Mouse (Mus musculus): Measurements from ENCODE around the gene Abcc4.

Gene Abcc4

GRCm38 (mm10) chr14:118705808-118706731 is at the start of gene Abcc4:
Gene Abcc4 (minus strand): TSS chr14:118706219.
- peak; percentile 96 for DNase-seq

GRCm38 (mm10) chr14:118751193-118751753 is 45.3 kb upstream of the Abcc4 start:
- DNase-seq = no peak

- no peak for DNase-seq
Observed at GRCm38 (mm10) chr14:118750505-118751192, 44.6 kb upstream of the Abcc4 start.

GRCm38 (mm10) chr14:118749715-118750114 is 43.7 kb upstream of the Abcc4 start:
- no peak for DNase-seq

- DNase-seq = no peak
Observed at GRCm38 (mm10) chr14:118749068-118749467, 43.0 kb upstream of the Abcc4 start.

- DNase-seq = no peak
Observed at GRCm38 (mm10) chr14:118742862-118743261, 36.8 kb upstream of the Abcc4 start.

GRCm38 (mm10) chr14:118741780-118742179 is 35.8 kb upstream of the Abcc4 start:
- peak; percentile 54 for DNase-seq

GRCm38 (mm10) chr14:118737251-118737888 is 31.4 kb upstream of the Abcc4 start:
- no peak for DNase-seq

- DNase-seq = no peak
Observed at GRCm38 (mm10) chr14:118735114-118735513, 29.1 kb upstream of the Abcc4 start.

- DNase-seq = no peak
Observed at GRCm38 (mm10) chr14:118733146-118733545, 27.1 kb upstream of the Abcc4 start.

- DNase-seq = no peak
Observed at GRCm38 (mm10) chr14:118730631-118731030, 24.6 kb upstream of the Abcc4 start.

- DNase-seq = no peak
Observed at GRCm38 (mm10) chr14:118725467-118725866, 19.4 kb upstream of the Abcc4 start.

- no peak for DNase-seq
Observed at GRCm38 (mm10) chr14:118723920-118724693, 18.1 kb upstream of the Abcc4 start.

GRCm38 (mm10) chr14:118719566-118720174 is 13.7 kb upstream of the Abcc4 start:
- DNase-seq = no peak

- DNase-seq = peak; percentile 84
Observed at GRCm38 (mm10) chr14:118718576-118718975, 12.6 kb upstream of the Abcc4 start.

- DNase-seq = peak; percentile 36
Observed at GRCm38 (mm10) chr14:118716372-118717312, 10.6 kb upstream of the Abcc4 start.

- DNase-seq = peak; percentile 30
Observed at GRCm38 (mm10) chr14:118714720-118715119, 8.7 kb upstream of the Abcc4 start.

GRCm38 (mm10) chr14:118714320-118714719 is 8.3 kb upstream of the Abcc4 start:
- peak; percentile 24 for DNase-seq

GRCm38 (mm10) chr14:118713869-118714268 is 7.8 kb upstream of the Abcc4 start:
- peak; percentile 16 for DNase-seq

- peak; percentile 51 for DNase-seq
Observed at GRCm38 (mm10) chr14:118713408-118713807, 7.4 kb upstream of the Abcc4 start.

- DNase-seq = no peak
Observed at GRCm38 (mm10) chr14:118712889-118713288, 6.9 kb upstream of the Abcc4 start.
